Mouse (Mus musculus): ENCODE results near the gene Zswim8. TPM values are rescaled to one million over a fixed set of nuclear protein-coding genes. Genes with fewer than 3 reads are reported as not detected.

Gene Zswim8
- 13.0 and 14.4 TPM in 2 replicates for polyA plus RNA-seq (2021; fragmentation: Nextera tagmentation)
- long read RNA-seq, experiment 1, partial matches to known transcripts: 6 of 13 reads
- long read RNA-seq, experiment 1, other reads (novel, unspliced or antisense): 7 of 13 reads
- long read RNA-seq, experiment 2, partial matches to known transcripts: 9 of 9 reads
- long read RNA-seq, experiment 2, other reads (novel, unspliced or antisense): 0 of 9 reads

DNA sequence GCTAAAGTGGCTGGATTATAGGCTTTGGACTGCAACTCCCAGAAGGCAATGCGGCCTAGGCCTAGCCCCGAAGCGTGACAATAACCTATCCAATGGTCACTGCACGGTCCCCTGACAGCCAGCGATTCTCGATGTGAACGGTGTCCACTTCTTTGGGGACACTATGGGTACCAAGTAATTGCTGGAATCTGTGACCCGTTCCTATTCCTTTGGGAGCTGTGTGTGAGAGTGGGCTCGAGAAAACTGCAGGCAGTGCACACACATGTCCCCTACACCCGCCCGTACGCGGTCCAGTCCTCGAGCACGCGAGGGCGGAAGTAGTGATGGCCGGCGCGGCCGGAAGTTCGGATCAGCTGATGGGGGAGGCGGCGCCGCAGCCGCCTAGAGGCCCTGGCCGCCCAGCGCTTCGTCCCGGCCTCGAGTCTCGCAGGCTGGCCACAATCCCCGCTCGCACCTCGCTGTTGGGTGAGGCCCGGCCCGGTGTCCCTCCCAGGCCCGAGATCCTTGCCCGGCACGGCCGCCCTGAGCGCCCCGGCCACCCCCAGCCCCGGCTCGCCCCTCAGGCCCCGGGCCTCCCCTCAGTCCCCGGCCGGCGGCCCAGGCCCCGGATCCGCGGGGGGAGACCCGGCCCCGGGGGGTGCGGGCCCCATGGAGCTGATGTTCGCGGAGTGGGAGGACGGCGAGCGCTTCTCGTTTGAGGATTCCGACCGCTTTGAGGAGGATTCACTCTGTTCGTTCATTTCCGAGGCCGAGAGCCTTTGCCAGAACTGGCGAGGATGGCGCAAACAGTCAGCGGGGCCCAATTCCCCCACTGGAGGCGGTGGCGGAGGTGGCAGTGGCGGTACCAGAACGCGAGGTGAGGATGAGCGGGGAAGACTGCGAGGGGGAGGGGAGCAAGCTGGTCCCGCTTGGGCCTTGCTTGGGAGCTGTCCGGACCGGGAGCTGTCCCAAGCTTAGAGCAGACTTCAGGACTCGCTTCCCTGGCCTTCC is at the start of gene Zswim8:
Zswim8 (plus strand) TSS at position 352 of the 990 bp plus-strand sequence.

DNA sequence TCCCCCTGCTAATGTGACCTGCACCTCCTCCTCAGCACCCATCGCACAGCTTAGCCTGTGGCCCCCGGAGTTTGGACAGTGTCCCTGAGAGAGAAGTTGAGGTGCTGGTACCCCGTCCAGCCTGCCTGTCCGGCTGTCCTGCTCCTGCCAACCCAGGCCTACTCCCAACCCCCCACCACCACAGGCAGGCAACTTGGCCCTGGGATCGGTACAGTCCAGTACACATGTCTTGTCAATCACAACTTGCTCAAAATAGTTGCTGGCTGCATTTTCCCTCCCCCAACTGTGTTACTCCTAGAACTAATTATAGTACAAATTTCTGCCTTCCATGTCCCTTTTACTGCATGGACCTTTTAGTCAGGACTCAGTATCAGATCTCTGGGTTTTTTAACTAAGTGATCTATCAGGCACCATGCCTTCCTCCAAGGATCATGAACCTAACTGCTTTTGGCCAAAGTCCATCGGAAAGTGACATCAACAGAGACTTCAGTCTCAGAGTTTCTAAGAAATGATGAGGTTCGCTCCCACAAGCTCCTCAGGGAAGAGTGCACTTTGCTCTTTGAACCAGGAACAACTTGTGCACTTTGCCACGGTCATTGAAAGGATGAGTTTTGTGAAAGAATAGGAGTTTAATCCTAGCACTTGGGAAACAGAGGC is 39.1 kb upstream of the Zswim8 start, which contains the start of gene Synpo2l:
Synpo2l (minus strand) TSS at position 201 of the 657 bp plus-strand sequence.

GRCm38 (mm10) chr14:20674064-20674833 is 33.1 kb upstream of the Zswim8 start, which contains the start of gene Sec24c:
Gene Sec24c, plus strand, starts transcription at chr14:20674308.

DNA sequence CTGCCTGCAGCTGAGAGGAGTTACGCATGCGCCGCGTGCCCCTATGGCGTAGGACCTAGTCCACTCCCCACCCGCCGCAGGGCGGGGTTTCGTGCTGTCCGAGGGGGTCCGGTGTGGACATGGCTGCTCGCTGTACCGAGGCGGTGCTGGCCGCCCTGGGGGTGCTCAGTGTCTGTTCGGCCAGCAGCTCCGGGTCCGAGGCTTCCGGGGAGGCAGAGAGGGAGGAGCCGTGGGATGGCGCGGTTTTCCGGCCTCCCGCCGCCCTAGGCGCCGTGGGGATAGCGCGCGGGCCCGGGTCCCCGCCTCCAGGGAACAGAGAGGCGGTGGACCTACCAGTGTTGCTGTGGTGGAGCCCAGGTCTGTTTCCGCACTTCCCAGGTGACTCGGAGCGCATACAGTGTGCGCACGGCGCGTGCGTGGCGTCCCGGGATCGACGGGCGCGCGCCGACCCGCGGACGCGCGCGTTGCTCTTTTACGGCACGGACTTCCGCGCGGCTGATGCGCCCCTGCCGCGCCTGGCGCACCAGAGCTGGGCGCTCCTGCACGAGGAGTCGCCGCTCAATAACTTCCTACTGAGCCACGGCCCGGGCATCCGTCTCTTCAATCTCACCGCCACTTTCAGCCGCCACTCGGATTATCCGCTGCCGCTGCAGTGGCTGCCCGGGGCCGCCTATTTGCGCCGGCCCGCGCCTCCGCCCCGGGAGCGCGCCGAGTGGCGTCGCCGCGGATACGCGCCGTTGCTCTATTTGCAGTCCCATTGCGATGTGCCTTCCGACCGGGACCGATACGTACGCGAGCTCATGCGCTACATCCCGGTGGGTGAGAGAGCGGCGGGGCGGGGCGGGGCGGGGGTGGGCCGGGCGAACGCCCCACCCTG is 12.2 kb upstream of the Zswim8 start, which contains the start of gene Fut11:
Fut11 (plus strand) TSS at position 85 of the 877 bp plus-strand sequence.

GRCm38 (mm10) chr14:20702741-20703381 is 4.5 kb upstream of the Zswim8 start, which contains the start of gene Chchd1:
Gene Chchd1, plus strand, starts transcription at chr14:20703006.

GRCm38 (mm10) chr14:20733952-20734774 is 26.8 kb downstream of the Zswim8 start, which contains the start of gene Ndst2:
Gene Ndst2, minus strand, starts transcription at chr14:20734562.

Other genes starting within 250 kb of the Zswim8 start
- 42.5 and 51.7 TPM in 2 replicates for gene Anxa7, start 227.4 kb upstream of the Zswim8 start, polyA plus RNA-seq (2021; fragmentation: Nextera tagmentation)
- gene Mss51, start 210.7 kb upstream of the Zswim8 start, polyA plus RNA-seq (2021; fragmentation: Nextera tagmentation): 0.11 TPM in 1 of 2 replicates, not detected in the other
- 32.3 and 37.2 TPM in 2 replicates for gene Ppp3cb, start 161.0 kb upstream of the Zswim8 start, polyA plus RNA-seq (2021; fragmentation: Nextera tagmentation)
- gene Usp54, start 66.5 kb upstream of the Zswim8 start, polyA plus RNA-seq (2021; fragmentation: Nextera tagmentation): 12.8 and 13.5 TPM in 2 replicates
- not detected in 2 replicates for gene Myoz1, start 51.0 kb upstream of the Zswim8 start, polyA plus RNA-seq (2021; fragmentation: Nextera tagmentation)
- 0.05 and 0.09 TPM in 2 replicates for gene Synpo2l, start 39.2 kb upstream of the Zswim8 start, polyA plus RNA-seq (2021; fragmentation: Nextera tagmentation)
- 62.8 and 95.0 TPM in 2 replicates for gene Sec24c, start 33.2 kb upstream of the Zswim8 start, polyA plus RNA-seq (2021; fragmentation: Nextera tagmentation)
- gene Fut11, start 12.6 kb upstream of the Zswim8 start, polyA plus RNA-seq (2021; fragmentation: Nextera tagmentation): 11.0 and 12.2 TPM in 2 replicates
- gene Chchd1, start 4.5 kb upstream of the Zswim8 start, polyA plus RNA-seq (2021; fragmentation: Nextera tagmentation): 222 and 224 TPM in 2 replicates
- 2.5 and 5.5 TPM in 2 replicates for gene Ndst2, start 27.0 kb downstream of the Zswim8 start, polyA plus RNA-seq (2021; fragmentation: Nextera tagmentation)
- 288 and 311 TPM in 2 replicates for gene Camk2g, start 86.5 kb downstream of the Zswim8 start, polyA plus RNA-seq (2021; fragmentation: Nextera tagmentation)
- 1.4 and 1.5 TPM in 2 replicates for gene Plau, start 129.1 kb downstream of the Zswim8 start, polyA plus RNA-seq (2021; fragmentation: Nextera tagmentation)
- gene Vcl, start 221.8 kb downstream of the Zswim8 start, polyA plus RNA-seq (2021; fragmentation: Nextera tagmentation): 3.2 and 4.4 TPM in 2 replicates

All from left cerebral cortex, adult 6 months (tissue).